ENCODE assay signal across 9 mouse cellular contexts in the genomic region with DNA sequence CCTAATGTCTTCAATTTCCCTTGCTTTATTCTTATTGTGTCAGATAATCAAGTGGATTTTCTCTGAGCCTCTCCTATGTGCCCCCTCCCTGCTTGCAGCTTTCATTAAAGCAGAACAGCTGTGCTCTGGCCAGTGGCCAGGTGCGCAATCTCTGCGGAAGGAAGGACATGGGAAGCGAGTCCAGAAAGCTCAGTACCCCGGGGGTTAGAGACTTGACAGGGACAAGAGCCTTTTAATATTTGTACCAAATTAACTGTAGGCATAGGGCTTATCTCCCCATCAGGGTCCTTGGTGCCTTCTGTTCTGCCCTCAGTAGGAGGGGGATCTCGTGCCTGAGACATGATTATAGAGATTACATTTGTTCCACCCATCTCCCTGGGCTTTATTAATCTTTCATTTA.
A peak's percentile ranks its signal among the peaks of the same experiment; 100 is the strongest.
DNase-seq lines count a peak whose midpoint lies in the region; ATAC-seq lines count a peak whose summit lies in the region.
"Had no signal": no experiment of that assay in that cellular context is flagged by ENCODE, and none has a peak within 500 bp of the region (broad histone marks: within the 10 kb centered on the region; RNA-seq: fewer than 3 reads in every experiment).

No protein-coding gene starts in this region.

- H3K4me1 ChIP-seq in neural tube, embryonic 11.5 days (ENCODE audit: control insufficient read depth, insufficient read depth, low read length), result no peaks in the 10 kb centered on the region
- H3K4me1 ChIP-seq in midbrain, embryonic 16.5 days (ENCODE audit: control insufficient read depth, insufficient read depth, low read length), result peaks cover 20% of the 10 kb centered on the region

- H3K4me3 ChIP-seq in neural tube, embryonic 11.5 days (ENCODE audit: low read depth, low read length), result no peak overlapping the region
- no peak overlapping the region for H3K4me3 ChIP-seq in midbrain, embryonic 16.5 days (ENCODE audit: low read depth, low read length)

- no peak overlapping the region for H3K9ac ChIP-seq in neural tube, embryonic 11.5 days (ENCODE audit: low read length)
- H3K9ac ChIP-seq in midbrain, embryonic 16.5 days (ENCODE audit: low read depth, low read length), result no peak overlapping the region

- no peaks in the 10 kb centered on the region for H3K36me3 ChIP-seq in neural tube, embryonic 11.5 days (ENCODE audit: control insufficient read depth, insufficient read depth, low read length)
- H3K36me3 ChIP-seq in midbrain, embryonic 16.5 days (ENCODE audit: control insufficient read depth, insufficient read depth, low read length), result no peaks in the 10 kb centered on the region

- H3K4me2 ChIP-seq in neural tube, embryonic 11.5 days (ENCODE audit: low read depth), result no peak overlapping the region
- H3K4me2 ChIP-seq in midbrain, embryonic 16.5 days (ENCODE audit: low read length), result no peak overlapping the region

- no peaks in the 10 kb centered on the region for H3K9me3 ChIP-seq in neural tube, embryonic 11.5 days (ENCODE audit: control insufficient read depth, low read length)
- no peaks in the 10 kb centered on the region for H3K9me3 ChIP-seq in midbrain, embryonic 16.5 days (replicated peaks; ENCODE audit: control insufficient read depth, low read length, poor library complexity, severe bottlenecking)

- DNase-seq in neural tube, embryonic 11.5 days (ENCODE audit: low spot score), result no peak
- DNase-seq in neural tube, embryonic 10.5 days (ENCODE audit: extremely low spot score, low spot score), result no peak
- DNase-seq in gastrocnemius, postnatal 10 days, result peak; percentile 74
- peak; percentile 16 for DNase-seq in kidney, adult 9 months
- DNase-seq in cerebellum, adult 18-20 months, result no peak
- DNase-seq in right cerebral cortex, postnatal 36 days (ENCODE audit: low spot score in 2 of 2), result no peak

- no peak overlapping the region for H3K27ac ChIP-seq in neural tube, embryonic 11.5 days (ENCODE audit: low read depth, low read length)
- peak overlapping the region; percentile 62 for H3K27ac ChIP-seq in midbrain, embryonic 16.5 days (ENCODE audit: low read length)

- H3K27me3 ChIP-seq in neural tube, embryonic 11.5 days (ENCODE audit: control insufficient read depth, insufficient read depth, low read length), result no peaks in the 10 kb centered on the region
- H3K27me3 ChIP-seq in midbrain, embryonic 16.5 days (ENCODE audit: control insufficient read depth, insufficient read depth, low read depth, low read length), result no peaks in the 10 kb centered on the region

- 67% methylated on average over 5 of the region's 5 CpGs for WGBS in neural tube, embryonic 11.5 days
- WGBS in midbrain, embryonic 16.5 days, result 20% methylated on average over 5 of the region's 5 CpGs

- ATAC-seq in neural tube, embryonic 11.5 days (ENCODE audit: insufficient read depth, low FRiP score, low TSS enrichment), result peak; percentile 38; the same call in 1 of the 2 replicates
- peak; percentile 79 for ATAC-seq in midbrain, embryonic 16.5 days
- no peak for ATAC-seq in megakaryocyte, adult 5-6 weeks (ENCODE audit: poor library complexity, severe bottlenecking)
- ATAC-seq: Patski had no signal

Comparison
In these comparisons a context has a peak if more than half of its experiments do, and no peak if none do; other contexts are left out.
1. DNase-seq: peak in gastrocnemius, postnatal 10 days (single experiment) and kidney, adult 9 months (single experiment); none in neural tube, embryonic 11.5 days (single experiment), neural tube, embryonic 10.5 days (single experiment), cerebellum, adult 18-20 months (0 of 2) and right cerebral cortex, postnatal 36 days (0 of 2).